Mouse (Mus musculus) heart, postnatal 0 days (tissue): ENCODE measurements at regions not wholly inside any gene's neighbourhood (a gene's known extent, or its start where the extent isn't known, plus 50 kb on each side); places are given as distances from the start of the nearest gene placed in this dataset.
"Not testable (repeated sequence)": the region's sequence is repeated elsewhere in the genome, so short reads cannot be mapped to it uniquely, and the experiment has no call there.

Source experiments
- ATAC-seq: fragments of 200-750 bp; cut with Nextera tagmentation; 2 replicates; pipeline ENCODE4 v1.8.0; 2017; ENCODE audit warnings: low read depth, moderate number of reproducible peaks, moderate library complexity; ENCODE audit not compliant: insufficient read depth
- DNase-seq: peaks from one replicate; pipeline ENCODE4 v3.0.0-alpha.2; 2016; ENCODE audit warnings: low spot score
- H3K27ac ChIP-seq: fragments of 300-500 bp; sonication (generic); 2 replicates; pipeline ENCODE4 v1.5.1; 2014; ENCODE audit warnings: low read depth, mild to moderate bottlenecking
- H3K27me3 ChIP-seq: fragments of 300-500 bp; sonication (generic); 2 replicates; pipeline ENCODE4 v1.6.1; 2014; ENCODE audit warnings: low read length, mixed read lengths; ENCODE audit not compliant: control insufficient read depth, insufficient read depth
- H3K36me3 ChIP-seq: fragments of 300-500 bp; sonication (generic); replicated peaks from 2 replicates; pipeline ENCODE4 v1.6.1; 2014; ENCODE audit warnings: low read length, mixed read lengths; ENCODE audit not compliant: control insufficient read depth, insufficient read depth
- H3K4me1 ChIP-seq: fragments of 300-500 bp; sonication (generic); 2 replicates; pipeline ENCODE4 v1.6.1; 2014; ENCODE audit warnings: antibody characterized with exemption; ENCODE audit not compliant: control insufficient read depth, insufficient read depth
- H3K4me2 ChIP-seq: fragments of 300-500 bp; sonication (generic); 2 replicates; pipeline ENCODE4 v1.6.1; 2014; ENCODE audit warnings: low read depth, mild to moderate bottlenecking, low read length, moderate library complexity
- H3K4me3 ChIP-seq: fragments of 300-500 bp; sonication (generic); 2 replicates; pipeline ENCODE4 v1.5.1; 2014; ENCODE audit warnings: low read depth, low read length
- H3K9ac ChIP-seq: fragments of 300-500 bp; sonication (generic); replicated peaks from 2 replicates; pipeline ENCODE4 v1.6.1; 2014; ENCODE audit warnings: low read depth, low read length, mixed read lengths
- H3K9me3 ChIP-seq: fragments of 300-500 bp; sonication (generic); replicated peaks from 2 replicates; pipeline ENCODE4 v1.6.1; 2016; ENCODE audit warnings: low read length; ENCODE audit not compliant: control insufficient read depth
- CTCF ChIP-seq: IDR thresholded peaks from 2 replicates; pipeline ENCODE4 v1.5.1; 2016; ENCODE audit warnings: antibody characterized with exemption, control low read depth, low read depth
- EP300 ChIP-seq: IDR thresholded peaks from 2 replicates; pipeline ENCODE4 v1.6.1; 2016; ENCODE audit warnings: antibody characterized with exemption, low read depth
- WGBS: fragments of 180-500 bp; shearing (Covaris S2); extraction: QIAGEN DNeasy Blood & Tissue Kit; methylation state at CpG from one replicate; pipeline ENCODE4 v1.1.7; 2014; 5-methylcytosine and 5-hydroxymethylcytosine counted together

- 64% methylated on average over 2 of the region's 2 CpGs for WGBS
- TF ChIP-seq CTCF (no peak), EP300 (no peak)
- Histone ChIP-seq H3K4me3 (no peak overlapping the region), H3K36me3 (no peaks in the 10 kb centered on the region), H3K27ac (no peak overlapping the region), H3K9me3 (no peaks in the 10 kb centered on the region), H3K9ac (no peak overlapping the region), H3K27me3 (no peaks in the 10 kb centered on the region), H3K4me2 (no peak overlapping the region), H3K4me1 (no peaks in the 10 kb centered on the region)
- ATAC-seq = no peak
- no peak for DNase-seq
Observed at GRCm38 (mm10) chr3:31796621-31797020, 105.7 kb upstream of the Kcnmb2 start.

DNA sequence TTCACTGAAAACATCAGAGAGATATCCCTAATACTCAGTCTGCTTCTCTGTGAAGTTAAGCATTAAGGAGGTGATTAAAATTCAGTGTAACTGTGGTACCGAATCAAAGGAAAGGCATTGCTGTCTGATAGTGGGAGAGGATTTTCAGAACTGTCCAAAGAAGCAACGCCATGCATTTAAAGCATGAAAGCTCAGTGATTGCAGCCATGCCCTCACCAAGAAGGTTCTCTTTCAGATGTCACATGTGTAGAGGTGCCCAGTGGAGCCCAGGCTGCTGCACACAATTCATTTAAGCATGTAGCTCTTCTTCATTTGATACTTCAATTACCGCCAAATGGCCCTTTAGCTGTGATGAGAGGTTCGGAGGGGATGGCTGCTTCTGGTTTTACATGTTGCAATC is 103.1 kb upstream of the Kcnmb2 start:
- no peak for ATAC-seq
- Histone ChIP-seq H3K9me3 (no peaks in the 10 kb centered on the region), H3K27ac (no peak overlapping the region), H3K27me3 (no peaks in the 10 kb centered on the region), H3K4me2 (no peak overlapping the region), H3K9ac (no peak overlapping the region), H3K4me3 (no peak overlapping the region), H3K36me3 (no peaks in the 10 kb centered on the region), H3K4me1 (no peaks in the 10 kb centered on the region)
- TF ChIP-seq CTCF (no peak), EP300 (no peak)
- DNase-seq = no peak
- WGBS = 81% methylated on average over 4 of the region's 4 CpGs

DNA sequence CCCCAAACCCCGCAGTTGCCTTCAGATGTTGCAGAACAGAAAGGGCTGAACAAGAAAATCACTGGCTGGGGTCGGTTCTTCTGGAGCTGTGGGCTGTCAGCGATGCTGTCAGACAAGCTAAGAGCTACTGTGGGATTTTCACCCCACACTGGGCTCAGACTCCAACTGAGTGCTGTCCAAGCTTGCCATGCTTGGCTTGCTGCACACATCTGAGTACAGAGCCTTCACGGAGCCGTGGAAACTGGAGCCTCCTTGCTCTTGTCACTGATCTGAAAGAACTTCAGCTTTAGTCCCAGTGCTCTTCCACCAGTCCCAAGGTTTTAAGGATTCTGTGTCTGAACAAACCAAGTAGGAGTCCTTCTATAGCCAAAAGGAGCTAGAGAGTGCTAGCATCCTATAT is 98.3 kb upstream of the Kcnmb2 start:
- Histone ChIP-seq H3K9me3 (no peaks in the 10 kb centered on the region), H3K4me3 (no peak overlapping the region), H3K4me2 (no peak overlapping the region), H3K36me3 (no peaks in the 10 kb centered on the region), H3K4me1 (no peaks in the 10 kb centered on the region), H3K27ac (no peak overlapping the region), H3K27me3 (no peaks in the 10 kb centered on the region), H3K9ac (no peak overlapping the region)
- no peak for ATAC-seq
- no peak for DNase-seq
- WGBS = 28% methylated on average over 5 of the region's 5 CpGs
- no peak for TF ChIP-seq CTCF
- TF ChIP-seq EP300 = no peak

DNA sequence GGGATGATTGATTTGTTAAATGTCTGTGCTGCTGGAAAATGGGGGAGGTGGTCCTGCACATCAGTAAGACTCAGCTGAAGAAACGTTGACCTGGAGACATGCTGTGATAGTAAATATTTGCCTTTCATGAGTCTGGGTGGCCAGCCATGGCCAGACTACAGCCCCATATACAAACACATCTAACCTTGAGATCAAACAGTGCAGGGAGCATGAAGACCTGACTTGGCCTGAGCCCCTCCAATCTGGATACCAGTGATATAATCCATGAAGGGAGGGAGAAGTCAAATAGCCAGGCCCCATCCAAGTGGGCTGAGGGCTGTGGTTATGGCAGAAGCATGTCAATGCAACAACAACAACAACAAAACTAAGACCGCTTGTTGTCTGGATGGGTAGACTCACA is 94.6 kb upstream of the Kcnmb2 start:
- Histone ChIP-seq H3K4me1 (no peaks in the 10 kb centered on the region), H3K27me3 (no peaks in the 10 kb centered on the region), H3K27ac (no peak overlapping the region), H3K36me3 (no peaks in the 10 kb centered on the region), H3K9me3 (no peaks in the 10 kb centered on the region), H3K9ac (no peak overlapping the region), H3K4me3 (no peak overlapping the region), H3K4me2 (no peak overlapping the region)
- ATAC-seq (no peak), DNase-seq (no peak)
- TF ChIP-seq EP300 (no peak), CTCF (no peak)
- 52% methylated on average over 2 of the region's 2 CpGs for WGBS

DNA sequence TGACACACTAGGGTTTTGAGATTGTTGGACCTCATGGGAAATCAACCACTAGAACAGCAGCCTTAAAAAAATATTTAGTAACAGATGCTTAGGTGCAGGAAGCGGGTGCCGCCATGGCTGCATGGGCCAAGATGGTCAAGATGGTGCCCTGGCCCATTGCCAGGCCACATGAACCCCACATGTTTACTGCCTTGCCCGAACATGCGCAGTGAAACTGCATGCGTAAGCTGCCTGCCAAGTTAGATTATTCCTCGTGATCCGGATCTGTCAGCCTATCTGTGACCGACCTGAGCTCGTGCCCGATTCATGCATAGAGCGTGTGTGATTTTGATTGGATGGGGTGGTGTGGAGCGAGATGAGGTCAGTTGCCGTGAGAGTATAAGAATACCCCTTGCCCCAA is 93.2 kb upstream of the Kcnmb2 start:
- not testable (repeated sequence) for ATAC-seq, DNase-seq, H3K36me3 ChIP-seq, H3K4me1 ChIP-seq, H3K9ac ChIP-seq, H3K4me2 ChIP-seq, H3K9me3 ChIP-seq, H3K4me3 ChIP-seq, H3K27me3 ChIP-seq, H3K27ac ChIP-seq
- 91% methylated on average over 13 of the region's 13 CpGs for WGBS

- H3K9ac ChIP-seq = no peak overlapping the region
- H3K27me3 ChIP-seq = no peaks in the 10 kb centered on the region
- ATAC-seq (no peak), DNase-seq (no peak)
- 80% methylated on average over 4 of the region's 4 CpGs for WGBS
- no peaks in the 10 kb centered on the region for H3K9me3 ChIP-seq
- H3K27ac ChIP-seq = no peak overlapping the region
- no peak overlapping the region for H3K4me2 ChIP-seq
- no peaks in the 10 kb centered on the region for H3K36me3 ChIP-seq
- no peaks in the 10 kb centered on the region for H3K4me1 ChIP-seq
- TF ChIP-seq CTCF (no peak), EP300 (no peak)
- H3K4me3 ChIP-seq = no peak overlapping the region
Observed at GRCm38 (mm10) chr3:31811232-31811631, 91.1 kb upstream of the Kcnmb2 start.
